Mouse (Mus musculus) myocyte (in vitro differentiated cells): ENCODE data around the gene Bpifb5. TPM values are rescaled to one million over a fixed set of nuclear protein-coding genes. Genes with fewer than 3 reads are reported as not detected.

Experiments
- H3K27me3 ChIP-seq: one replicate; pipeline ENCODE4 v1.6.1; 2011; ENCODE audit not compliant: control insufficient read depth, insufficient read depth, insufficient read length
- H3K36me3 ChIP-seq: one replicate; pipeline ENCODE4 v1.6.1; 2011; ENCODE audit not compliant: control insufficient read depth, insufficient read depth
- H3K4me2 ChIP-seq: one replicate; pipeline ENCODE4 v1.6.1; 2011; ENCODE audit warnings: low read depth, control low read depth
- H3K4me3 ChIP-seq: one replicate; pipeline ENCODE4 v1.5.1; 2011; ENCODE audit warnings: mild to moderate bottlenecking, control low read depth, moderate library complexity
- H3K79me2 ChIP-seq: one replicate; pipeline ENCODE4 v1.6.1; 2011; ENCODE audit not compliant: control insufficient read depth, insufficient read depth
- H3ac ChIP-seq: one replicate; pipeline ENCODE4 v1.6.1; 2011; ENCODE audit not compliant: control insufficient read depth, insufficient read length
- CEBPB ChIP-seq: IDR thresholded peaks from 2 replicates; pipeline ENCODE4 v1.6.1; 2011; ENCODE audit warnings: mild to moderate bottlenecking, moderate library complexity; ENCODE audit not compliant: poor library complexity, insufficient read depth, severe bottlenecking
- E2F4 ChIP-seq: IDR thresholded peaks from one replicate; pipeline ENCODE4 v1.6.1; 2011; ENCODE audit warnings: mild to moderate bottlenecking, control low read depth, moderate library complexity; ENCODE audit not compliant: insufficient read depth
- MAX ChIP-seq: IDR thresholded peaks from one replicate; pipeline ENCODE4 v1.6.1; 2011; ENCODE audit warnings: low read depth, mild to moderate bottlenecking, control low read depth
- MYOD1 ChIP-seq, 3 experiments: IDR thresholded peaks; one replicate each; pipeline ENCODE4 v1.6.1; 2011; ENCODE audit warnings: control low read depth in 2 of 3, low read depth in 2 of 3, mild to moderate bottlenecking in 2 of 3, moderate library complexity in 1 of 3; ENCODE audit not compliant: insufficient read length in 2 of 3, control insufficient read depth in 1 of 3
- MYOG ChIP-seq, 3 experiments: IDR thresholded peaks; one replicate each; pipeline ENCODE4 v1.6.1; 2011; ENCODE audit warnings: control low read depth in 2 of 3, low read depth in 2 of 3, mild to moderate bottlenecking in 2 of 3; ENCODE audit not compliant: insufficient read length in 2 of 3, control insufficient read depth in 1 of 3, insufficient read depth in 1 of 3
- POLR2A ChIP-seq: IDR thresholded peaks from one replicate; pipeline ENCODE4 v1.6.1; 2011; ENCODE audit warnings: low read depth, mild to moderate bottlenecking, control low read depth, moderate library complexity; ENCODE audit not compliant: insufficient read length
- POLR2AphosphoS2 ChIP-seq: IDR thresholded peaks from one replicate; pipeline ENCODE4 v1.6.1; 2011; ENCODE audit warnings: low read depth, control low read depth; ENCODE audit not compliant: insufficient read length
- REST ChIP-seq: IDR thresholded peaks from one replicate; pipeline ENCODE4 v1.6.1; 2011; ENCODE audit warnings: mild to moderate bottlenecking, control low read depth, moderate library complexity; ENCODE audit not compliant: insufficient read depth, insufficient read length
- SRF ChIP-seq: IDR thresholded peaks from one replicate; pipeline ENCODE4 v1.6.1; 2011; ENCODE audit warnings: low read depth; ENCODE audit not compliant: control insufficient read depth, insufficient read length
- TCF12 ChIP-seq: IDR thresholded peaks from one replicate; pipeline ENCODE4 v1.6.1; 2011; ENCODE audit warnings: mild to moderate bottlenecking, control low read depth; ENCODE audit not compliant: poor library complexity, insufficient read depth, severe bottlenecking
- TCF3 ChIP-seq: IDR thresholded peaks from one replicate; pipeline ENCODE4 v1.6.1; 2011; ENCODE audit warnings: low read depth, control low read depth; ENCODE audit not compliant: insufficient read length
- USF1 ChIP-seq: IDR thresholded peaks from one replicate; pipeline ENCODE4 v1.6.1; 2011; ENCODE audit warnings: low read depth, mild to moderate bottlenecking, control low read depth, moderate library complexity
- polyA plus RNA-seq: library from polyadenylated mRNA; unstranded; fragments of >200 nt; fragmentation: generic; extraction: Trizol; gene quantifications from one replicate; pipeline ENCODE4 v1.2.1, GENCODE M21; 2012; ENCODE audit warnings: missing spikeins

Gene Bpifb5
- polyA plus RNA-seq, 1 experiment: not detected

GRCm38 (mm10) chr2:154204630-154205029, 18.9 kb upstream of the Bpifb5 start:
- TF ChIP-seq REST (no peak), TCF12 (no peak), MAX (no peak), POLR2A (no peak), E2F4 (no peak), TCF3 (no peak), MYOD1 (IDR thresholded peaks at IDR 0.05; ENCODE audit: control insufficient read depth in 1 of 3, insufficient read length in 2 of 3, low read depth in 2 of 3) (no peak), POLR2AphosphoS2 (no peak), USF1 (no peak), CEBPB (no peak), MYOG (IDR thresholded peaks at IDR 0.05; ENCODE audit: control insufficient read depth in 1 of 3, insufficient read depth in 1 of 3, insufficient read length in 2 of 3, low read depth in 2 of 3) (no peak), SRF (no peak)
- no peaks in the 10 kb centered on the region for H3K79me2 ChIP-seq
- no peaks in the 10 kb centered on the region for H3K36me3 ChIP-seq
- no peaks in the 10 kb centered on the region for H3K27me3 ChIP-seq
- H3ac ChIP-seq: no peak overlapping the region
- no peak overlapping the region for H3K4me2 ChIP-seq
- H3K4me3 ChIP-seq: no peak overlapping the region

GRCm38 (mm10) chr2:154206908-154207307, 16.6 kb upstream of the Bpifb5 start:
- no peak overlapping the region for H3ac ChIP-seq
- no peak overlapping the region for H3K4me2 ChIP-seq
- H3K27me3 ChIP-seq: no peaks in the 10 kb centered on the region
- no peak overlapping the region for H3K4me3 ChIP-seq
- TF ChIP-seq CEBPB: no peak
- no peak for TF ChIP-seq POLR2AphosphoS2
- TF ChIP-seq TCF12: no peak
- no peak for TF ChIP-seq MYOG (IDR thresholded peaks at IDR 0.05; ENCODE audit: control insufficient read depth in 1 of 3, insufficient read depth in 1 of 3, insufficient read length in 2 of 3, low read depth in 2 of 3)
- no peak for TF ChIP-seq E2F4
- TF ChIP-seq TCF3: no peak
- TF ChIP-seq USF1: peak; percentile 10
- no peak for TF ChIP-seq MYOD1 (IDR thresholded peaks at IDR 0.05; ENCODE audit: control insufficient read depth in 1 of 3, insufficient read length in 2 of 3, low read depth in 2 of 3)
- no peaks in the 10 kb centered on the region for H3K36me3 ChIP-seq
- no peaks in the 10 kb centered on the region for H3K79me2 ChIP-seq

- H3K4me3 ChIP-seq: no peak overlapping the region
- no peak overlapping the region for H3K4me2 ChIP-seq
- H3K79me2 ChIP-seq: no peaks in the 10 kb centered on the region
- TF ChIP-seq TCF12 (no peak), USF1 (no peak), CEBPB (no peak), TCF3 (no peak), SRF (no peak), POLR2A (no peak), MYOG (IDR thresholded peaks at IDR 0.05; ENCODE audit: control insufficient read depth in 1 of 3, insufficient read depth in 1 of 3, insufficient read length in 2 of 3, low read depth in 2 of 3) (no peak), E2F4 (no peak), MYOD1 (IDR thresholded peaks at IDR 0.05; ENCODE audit: control insufficient read depth in 1 of 3, insufficient read length in 2 of 3, low read depth in 2 of 3) (no peak), POLR2AphosphoS2 (no peak), MAX (no peak), REST (no peak)
- H3ac ChIP-seq: no peak overlapping the region
- H3K27me3 ChIP-seq: peaks cover 7% of the 10 kb centered on the region
- H3K36me3 ChIP-seq: no peaks in the 10 kb centered on the region
Measured at GRCm38 (mm10) chr2:154209112-154209511, 14.4 kb upstream of the Bpifb5 start.

- peaks cover 7% of the 10 kb centered on the region for H3K27me3 ChIP-seq
- H3K36me3 ChIP-seq: no peaks in the 10 kb centered on the region
- TF ChIP-seq TCF3 (no peak), TCF12 (no peak), USF1 (no peak), MYOD1 (IDR thresholded peaks at IDR 0.05; ENCODE audit: control insufficient read depth in 1 of 3, insufficient read length in 2 of 3, low read depth in 2 of 3) (no peak), E2F4 (no peak), REST (no peak), POLR2A (no peak), MAX (no peak), SRF (no peak), POLR2AphosphoS2 (no peak), MYOG (IDR thresholded peaks at IDR 0.05; ENCODE audit: control insufficient read depth in 1 of 3, insufficient read depth in 1 of 3, insufficient read length in 2 of 3, low read depth in 2 of 3) (no peak), CEBPB (no peak)
- no peak overlapping the region for H3K4me2 ChIP-seq
- H3K4me3 ChIP-seq: no peak overlapping the region
- no peak overlapping the region for H3ac ChIP-seq
- no peaks in the 10 kb centered on the region for H3K79me2 ChIP-seq
Measured at GRCm38 (mm10) chr2:154211121-154211520, 12.4 kb upstream of the Bpifb5 start.

GRCm38 (mm10) chr2:154211881-154212280, 11.7 kb upstream of the Bpifb5 start:
- Histone ChIP-seq H3ac (no peak overlapping the region), H3K36me3 (no peaks in the 10 kb centered on the region), H3K4me2 (no peak overlapping the region), H3K27me3 (peaks cover 7% of the 10 kb centered on the region), H3K79me2 (no peaks in the 10 kb centered on the region), H3K4me3 (no peak overlapping the region)
- TF ChIP-seq POLR2AphosphoS2 (no peak), REST (no peak), E2F4 (no peak), POLR2A (no peak)
